Mouse (Mus musculus): ENCODE results near the gene Adck2.

- TF ChIP-seq FLI1 (IDR thresholded peaks at IDR 0.05; ENCODE audit: low read length) (no peak), GATA1 (IDR thresholded peaks at IDR 0.05; ENCODE audit: borderline replicate concordance, low read length) (no peak)
Measured at GRCm38 (mm10) chr6:39527337-39527784, 46.3 kb upstream of the Adck2 start.
